In the genomic region with DNA sequence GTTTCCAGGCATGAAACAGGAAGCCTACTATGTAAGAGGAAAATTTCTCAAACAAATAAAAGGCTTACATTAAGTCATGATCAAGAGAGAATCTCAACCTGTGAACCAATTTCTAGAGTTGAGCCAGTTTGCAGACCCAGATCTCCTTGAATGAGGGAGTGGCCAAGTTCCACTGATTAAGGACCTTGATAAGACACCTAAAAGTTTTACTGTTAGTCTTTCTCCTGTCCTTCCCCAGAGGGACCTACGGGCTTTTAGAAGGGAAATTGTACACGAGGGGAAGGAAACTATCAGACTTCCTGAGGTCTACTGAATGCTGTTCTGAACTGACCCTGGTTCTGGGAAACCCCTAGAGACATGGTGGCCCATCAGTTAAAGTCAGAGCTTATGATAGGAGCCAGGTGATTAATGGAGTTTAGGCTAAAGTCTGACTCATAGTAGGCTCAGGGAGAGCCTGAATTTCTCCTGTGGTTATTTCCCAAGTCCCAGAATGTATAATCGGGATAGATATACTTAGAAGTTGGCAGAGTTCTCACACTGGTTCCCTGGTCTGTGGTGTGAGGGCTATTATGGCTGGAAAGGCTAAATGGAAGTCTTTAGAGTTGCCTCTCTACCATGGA, we compare ENCODE assay signal across 15 mouse cellular contexts. TPM values are rescaled to one million over a fixed set of nuclear protein-coding genes. Genes with fewer than 3 reads are reported as not detected.
"Had no signal": no experiment of that assay in that cellular context is flagged by ENCODE, and none has a peak within 500 bp of the region (broad histone marks: within the 10 kb centered on the region; RNA-seq: fewer than 3 reads in every experiment).

No protein-coding gene starts in this region.

- ATAC-seq: liver, postnatal 0 days; midbrain, embryonic 13.5 days; midbrain, embryonic 15.5 days had no signal

- DNase-seq: liver, postnatal 0 days; lung, embryonic 14.5 days; lung, postnatal 10 days; lung, postnatal 4 days; right cerebral cortex, postnatal 14 days; thymus, adult 18-20 months; thymus, postnatal 25 days; thymus, postnatal 4 days had no signal

RNA-seq across cellular contexts. Expression of a gene that starts 11.7 kb away (rescaled TPM):
- total RNA-seq: monocyte, adult 5-6 weeks; neutrophil, adult 5-6 weeks had no signal

RNA-seq across cellular contexts. Expression of a gene that starts 31.1 kb away (rescaled TPM):
- total RNA-seq: midbrain, postnatal 0 days; neutrophil, adult 5-6 weeks had no signal
- polyA plus RNA-seq: liver, postnatal 0 days; lung, embryonic 14.5 days; midbrain, postnatal 0 days; spleen, adult 2 months; urinary bladder, adult 2 months had no signal
